ENCODE assay signal across 7 mouse cellular contexts in genomic region chr9:30921261-30922103, GRCm38 (mm10). TPM values are rescaled to one million over a fixed set of nuclear protein-coding genes. Genes with fewer than 3 reads are reported as not detected.
DNase-seq lines count a peak whose midpoint lies in the region; ATAC-seq and TF ChIP-seq lines count a peak whose summit lies in the region.

No protein-coding gene starts in this region.

- peaks cover 5% of the 10 kb centered on the region for H3K4me1 ChIP-seq in testis, adult 2 months (ENCODE audit: control insufficient read depth, insufficient read depth, low read length)
- H3K4me1 ChIP-seq in limb, embryonic 15.5 days = peaks cover 49% of the 10 kb centered on the region

- H3K9ac ChIP-seq in limb, embryonic 15.5 days = peak overlapping the region; percentile 51

- peak overlapping the region; percentile 70 for H3K4me3 ChIP-seq in testis, adult 2 months (ENCODE audit: control insufficient read depth, low read depth, low read length)
- H3K4me3 ChIP-seq in limb, embryonic 15.5 days = peak overlapping the region; percentile 61

- TF ChIP-seq CTCF in testis, adult 2 months (IDR thresholded peaks at IDR 0.05; ENCODE audit: control insufficient read depth, insufficient read depth, insufficient replicate concordance, low read depth, low read length) = no peak

- no peaks in the 10 kb centered on the region for H3K36me3 ChIP-seq in testis, adult 2 months (ENCODE audit: control insufficient read depth, insufficient read depth, low read length)
- no peaks in the 10 kb centered on the region for H3K36me3 ChIP-seq in limb, embryonic 15.5 days

- 5% methylated on average over 56 of the region's 56 CpGs for WGBS in limb, embryonic 15.5 days

- TF ChIP-seq POLR2A in testis, adult 2 months (IDR thresholded peaks at IDR 0.05; ENCODE audit: control insufficient read depth, low read depth, low read length) = no peak

- 0 out of 2 replicates have a peak, but pooled peaks have one; percentile 20 for ATAC-seq in granulocyte monocyte progenitor cell, adult 5-6 weeks (replicated peaks; ENCODE audit: poor library complexity, severe bottlenecking)
- no peak for ATAC-seq in limb, embryonic 15.5 days (ENCODE audit: insufficient number of reproducible peaks, low FRiP score, low TSS enrichment, low read depth)
- no peak for ATAC-seq in megakaryocyte-erythroid progenitor cell, adult 5-6 weeks (replicated peaks; ENCODE audit: low FRiP score, low TSS enrichment, poor library complexity, severe bottlenecking)

- H3K27me3 ChIP-seq in testis, adult 2 months (ENCODE audit: control insufficient read depth, insufficient read depth, low read length) = no peaks in the 10 kb centered on the region
- peaks cover 27% of the 10 kb centered on the region for H3K27me3 ChIP-seq in limb, embryonic 15.5 days

- H3K9me3 ChIP-seq in limb, embryonic 15.5 days = no peaks in the 10 kb centered on the region

- no peak overlapping the region for H3K27ac ChIP-seq in testis, adult 2 months (ENCODE audit: control insufficient read depth, insufficient read depth, low read depth, low read length)
- H3K27ac ChIP-seq in limb, embryonic 15.5 days = peak overlapping the region; percentile 82

- no peak for DNase-seq in testis, postnatal 14 days (ENCODE audit: low spot score)
- DNase-seq in right cerebral cortex, postnatal 4 days = no peak
- no peak for DNase-seq in cerebellum, postnatal 25 days

- H3K4me2 ChIP-seq in limb, embryonic 15.5 days = peak overlapping the region; percentile 91

RNA-seq across cellular contexts. Expression of gene Adamts15, which starts 0.8 kb away (rescaled TPM):
- polyA plus RNA-seq in testis, adult 2 months (2012; rRNA removed) = 0.58 and 0.87 TPM in 2 replicates
- total RNA-seq in granulocyte monocyte progenitor cell, adult 5-6 weeks (2014; fragmentation: Nextera tagmentation) = not detected in 2 replicates
- not detected in 2 replicates for total RNA-seq in granulocyte monocyte progenitor cell, adult 5-6 weeks (2017)
- polyA plus RNA-seq in limb, embryonic 15.5 days (2015; fragmentation: Nextera tagmentation; extraction: Ambion mirVana) = 22.9 and 26.9 TPM in 2 replicates
- total RNA-seq in megakaryocyte-erythroid progenitor cell, adult 5-6 weeks (2014; fragmentation: Nextera tagmentation) = 0.20 TPM in 1 of 2 replicates, not detected in the other
- not detected in 2 replicates for total RNA-seq in megakaryocyte-erythroid progenitor cell, adult 5-6 weeks (2017)

RNA-seq across cellular contexts. Expression of gene Adamts8, which starts 20.9 kb away (rescaled TPM):
- polyA plus RNA-seq in testis, adult 2 months (2012; rRNA removed) = 0.28 and 0.29 TPM in 2 replicates
- not detected in 2 replicates for total RNA-seq in granulocyte monocyte progenitor cell, adult 5-6 weeks (2014; fragmentation: Nextera tagmentation)
- total RNA-seq in granulocyte monocyte progenitor cell, adult 5-6 weeks (2017) = not detected in 2 replicates
- polyA plus RNA-seq in limb, embryonic 15.5 days (2015; fragmentation: Nextera tagmentation; extraction: Ambion mirVana) = 4.6 and 4.8 TPM in 2 replicates
- total RNA-seq in megakaryocyte-erythroid progenitor cell, adult 5-6 weeks (2014; fragmentation: Nextera tagmentation) = not detected in 2 replicates
- total RNA-seq in megakaryocyte-erythroid progenitor cell, adult 5-6 weeks (2017) = not detected in 2 replicates
